ENCODE assay signal across 31 mouse cellular contexts in genomic region chr11:99580636-99581035, GRCm38 (mm10). TPM values are rescaled to one million over a fixed set of nuclear protein-coding genes. Genes with fewer than 3 reads are reported as not detected.
DNase-seq lines count a peak whose midpoint lies in the region; ATAC-seq and TF ChIP-seq lines count a peak whose summit lies in the region.
"Had no signal": no experiment of that assay in that cellular context is flagged by ENCODE, and none has a peak within 500 bp of the region (broad histone marks: within the 10 kb centered on the region; RNA-seq: fewer than 3 reads in every experiment).

TSS of gene Krtap1-5 (minus strand) at chr11:99581016.

- H3K79me2 ChIP-seq in myocyte (ENCODE audit: control insufficient read depth, insufficient read depth) = no peaks in the 10 kb centered on the region

- H3K4me2 ChIP-seq in myocyte (ENCODE audit: low read depth) = peak within 1 kb of the TSS; percentile 51
- H3K4me2 ChIP-seq in kidney, embryonic 16.5 days (replicated peaks; ENCODE audit: low read depth, low read length) = no peak within 1 kb of the TSS
- H3K4me2 ChIP-seq: embryonic facial prominence, embryonic 12.5 days; forebrain, embryonic 13.5 days; forebrain, embryonic 15.5 days had no signal

- H3K27me3 ChIP-seq in myocyte (ENCODE audit: control insufficient read depth, insufficient read depth, insufficient read length) = no peaks in the 10 kb centered on the region
- no peaks in the 10 kb centered on the region for H3K27me3 ChIP-seq in kidney, embryonic 16.5 days (ENCODE audit: insufficient read depth, low read length)
- H3K27me3 ChIP-seq: embryonic facial prominence, embryonic 12.5 days; forebrain, embryonic 13.5 days; forebrain, embryonic 15.5 days; Patski had no signal

- intact Hi-C loops in heart, postnatal 10 days (cut with DNase I) = no loop called here

- H3K9ac ChIP-seq in kidney, embryonic 16.5 days (replicated peaks; ENCODE audit: low read length) = no peak within 1 kb of the TSS
- H3K9ac ChIP-seq: embryonic facial prominence, embryonic 12.5 days; forebrain, embryonic 13.5 days; forebrain, embryonic 15.5 days; forebrain, postnatal 0 days had no signal

- TF ChIP-seq CTCF in embryonic fibroblast, embryonic 13.5 days (IDR thresholded peaks at IDR 0.05; ENCODE audit: borderline replicate concordance, insufficient read depth, low read length) = no peak

- H3ac ChIP-seq in myocyte (ENCODE audit: control insufficient read depth, insufficient read length) = no peak within 1 kb of the TSS

- H3K4me3 ChIP-seq in embryonic fibroblast, embryonic 13.5 days (ENCODE audit: insufficient read depth, low read length) = no peak within 1 kb of the TSS
- H3K4me3 ChIP-seq in myocyte = no peak within 1 kb of the TSS
- H3K4me3 ChIP-seq in kidney, embryonic 16.5 days (ENCODE audit: low read length) = no peak within 1 kb of the TSS
- H3K4me3 ChIP-seq: embryonic facial prominence, embryonic 10.5 days; embryonic facial prominence, embryonic 12.5 days; erythroblast, embryonic 14.5 days; forebrain, embryonic 13.5 days; forebrain, embryonic 15.5 days had no signal

- H3K36me3 ChIP-seq in myocyte (ENCODE audit: control insufficient read depth, insufficient read depth) = no peaks in the 10 kb centered on the region
- H3K36me3 ChIP-seq in kidney, embryonic 16.5 days (ENCODE audit: insufficient read depth, low read length) = no peaks in the 10 kb centered on the region
- H3K36me3 ChIP-seq: embryonic facial prominence, embryonic 10.5 days; embryonic facial prominence, embryonic 12.5 days; forebrain, embryonic 15.5 days; G1E had no signal

- 85% methylated on average over 6 of the region's 6 CpGs for WGBS in kidney, embryonic 16.5 days

- peaks cover 4% of the 10 kb centered on the region for H3K4me1 ChIP-seq in embryonic fibroblast, embryonic 13.5 days (ENCODE audit: control insufficient read depth, insufficient read depth, low read length)
- H3K4me1 ChIP-seq in kidney, embryonic 16.5 days (ENCODE audit: insufficient read depth, low read length) = no peaks in the 10 kb centered on the region
- H3K4me1 ChIP-seq: embryonic facial prominence, embryonic 10.5 days; embryonic facial prominence, embryonic 12.5 days; forebrain, embryonic 13.5 days; forebrain, embryonic 15.5 days had no signal

- TF ChIP-seq POLR2A in embryonic fibroblast, embryonic 13.5 days (IDR thresholded peaks at IDR 0.05; ENCODE audit: low read depth, low read length) = no peak
- no peak for TF ChIP-seq POLR2A in myocyte (IDR thresholded peaks at IDR 0.05; ENCODE audit: insufficient read length, low read depth)

- DNase-seq in heart, adult 11 months = peak; percentile 74
- DNase-seq in heart, postnatal 10 days = no peak
- no peak for DNase-seq in embryo, embryonic 10.5 days (ENCODE audit: low spot score)
- DNase-seq: adrenal gland, adult 2 months; adrenal gland, postnatal 10 days; adrenal gland, postnatal 25 days; cerebellum, adult 11 months; cerebellum, adult 18-20 months; cerebellum, adult 8-10 months; cerebellum, adult 9-11 months; cerebellum, postnatal 14 days; cerebellum, postnatal 36 days; forebrain, postnatal 0 days had no signal

- peak within 1 kb of the TSS; percentile 98 for H3K27ac ChIP-seq in embryonic fibroblast, embryonic 13.5 days (ENCODE audit: insufficient read depth, low read length)
- H3K27ac ChIP-seq in kidney, embryonic 16.5 days (ENCODE audit: low read length) = no peak within 1 kb of the TSS
- H3K27ac ChIP-seq: embryonic facial prominence, embryonic 10.5 days; embryonic facial prominence, embryonic 12.5 days; forebrain, embryonic 13.5 days; forebrain, embryonic 15.5 days had no signal

- ATAC-seq in kidney, embryonic 16.5 days (ENCODE audit: low FRiP score, low TSS enrichment) = no peak
- ATAC-seq: activated CD4-positive, CD25-positive, alpha-beta regulatory T cell, adult 4 months; CD4-positive, CD25-positive, alpha-beta regulatory T cell, adult 4 months; forebrain, embryonic 13.5 days; forebrain, embryonic 15.5 days; forebrain, postnatal 0 days; Patski had no signal

- H3K9me3 ChIP-seq in kidney, embryonic 16.5 days (ENCODE audit: low read length) = no peaks in the 10 kb centered on the region
- H3K9me3 ChIP-seq: embryonic facial prominence, embryonic 10.5 days; embryonic facial prominence, embryonic 12.5 days; forebrain, embryonic 13.5 days; forebrain, embryonic 15.5 days had no signal

TF ChIP-seq in myocyte, 11 proteins besides CTCF, POLR2A, EP300 and RAD21:
- TF ChIP-seq MYOD1 (IDR thresholded peaks at IDR 0.05; ENCODE audit: control insufficient read depth in 1 of 3, insufficient read length in 2 of 3, low read depth in 2 of 3) (peak in 2 of 3 experiments; percentile 96 to 98), MYOG (IDR thresholded peaks at IDR 0.05; ENCODE audit: control insufficient read depth in 1 of 3, insufficient read depth in 1 of 3, insufficient read length in 2 of 3, low read depth in 2 of 3) (peak; percentile 96 to 98 (median 98)), MAX (IDR thresholded peaks at IDR 0.05; ENCODE audit: low read depth) (no peak), TCF12 (IDR thresholded peaks at IDR 0.05; ENCODE audit: insufficient read depth, poor library complexity, severe bottlenecking) (peak; percentile 98), REST (IDR thresholded peaks at IDR 0.05; ENCODE audit: insufficient read depth, insufficient read length) (no peak), POLR2AphosphoS2 (IDR thresholded peaks at IDR 0.05; ENCODE audit: insufficient read length, low read depth) (no peak), USF1 (IDR thresholded peaks at IDR 0.05; ENCODE audit: low read depth) (no peak), TCF3 (IDR thresholded peaks at IDR 0.05; ENCODE audit: insufficient read length, low read depth) (peak; percentile 98)

RNA-seq across cellular contexts. Expression of gene Krtap1-5, which starts in this region (rescaled TPM):
- not detected for total RNA-seq in heart, postnatal 10 days (2021)
- not detected in 2 replicates for polyA plus RNA-seq in embryonic fibroblast, embryonic 13.5 days (2011; ENCODE audit: insufficient read length, low read depth, missing spikeins)
- not detected for polyA plus RNA-seq in myocyte (2012; fragmentation: generic; extraction: Trizol)
- not detected in 2 replicates for polyA plus RNA-seq in kidney, embryonic 16.5 days (2015; fragmentation: Nextera tagmentation; extraction: Ambion mirVana)
- total RNA-seq: adrenal gland, adult 2 months; adrenal gland, postnatal 10 days; adrenal gland, postnatal 25 days; adrenal gland, postnatal 4 days; CH12.LX; common myeloid progenitor, adult 5-6 weeks; forebrain, postnatal 0 days had no signal
- polyA plus RNA-seq: activated CD4-positive, CD25-positive, alpha-beta regulatory T cell, adult 4 months; adrenal gland, adult 2 months; brain, embryonic 14.5 days; CD4-positive, CD25-positive, alpha-beta regulatory T cell, adult 4 months; embryonic facial prominence, embryonic 10.5 days; embryonic facial prominence, embryonic 12.5 days; embryonic facial prominence, embryonic 14.5 days; erythroblast, embryonic 14.5 days; forebrain, embryonic 11.5 days; forebrain, embryonic 13.5 days; forebrain, embryonic 15.5 days; forebrain, postnatal 0 days; G1E; Patski had no signal
